11 mouse cellular contexts compared by ENCODE assay signal in genomic region chr13:92427351-92427855, GRCm38 (mm10). TPM values are rescaled to one million over a fixed set of nuclear protein-coding genes. Genes with fewer than 3 reads are reported as not detected.
DNase-seq lines count a peak whose midpoint lies in the region; ATAC-seq lines count a peak whose summit lies in the region.
"Had no signal": no experiment of that assay in that cellular context is flagged by ENCODE, and none has a peak within 500 bp of the region (broad histone marks: within the 10 kb centered on the region; RNA-seq: fewer than 3 reads in every experiment).

No protein-coding gene starts in this region.

- DNase-seq in adrenal gland, postnatal 10 days = peak; percentile 25
- DNase-seq in adrenal gland, adult (ENCODE audit: inconsistent age in 2 of 2, low spot score in 1 of 2) = no peak
- DNase-seq in left cerebral cortex, postnatal 4 days = peak; percentile 48
- DNase-seq in left cerebral cortex, postnatal 36 days (ENCODE audit: low spot score in 2 of 2) = no peak
- no peak for DNase-seq in thymus, postnatal 36 days
- no peak for DNase-seq in gastrocnemius, adult 8-10 months (ENCODE audit: low spot score in 2 of 2)

- ATAC-seq in forebrain, embryonic 15.5 days (replicated peaks) = no peak
- ATAC-seq in midbrain, embryonic 15.5 days (replicated peaks) = no peak
- ATAC-seq: intestine, postnatal 0 days had no signal

- H3K4me1 ChIP-seq in forebrain, embryonic 15.5 days = peaks cover 18% of the 10 kb centered on the region
- H3K4me1 ChIP-seq in midbrain, embryonic 15.5 days = peaks cover 14% of the 10 kb centered on the region

- H3K9me3 ChIP-seq in forebrain, embryonic 15.5 days = no peaks in the 10 kb centered on the region
- no peaks in the 10 kb centered on the region for H3K9me3 ChIP-seq in midbrain, embryonic 15.5 days

- WGBS in forebrain, embryonic 15.5 days = 57% methylated on average over 4 of the region's 4 CpGs
- WGBS in midbrain, embryonic 15.5 days = 47% methylated on average over 4 of the region's 4 CpGs

- H3K4me2 ChIP-seq in forebrain, embryonic 15.5 days (replicated peaks) = peak overlapping the region; percentile 100
- peak overlapping the region; percentile 99 for H3K4me2 ChIP-seq in midbrain, embryonic 15.5 days

- no peak overlapping the region for H3K9ac ChIP-seq in forebrain, embryonic 15.5 days (replicated peaks)
- H3K9ac ChIP-seq in midbrain, embryonic 15.5 days = peak overlapping the region; percentile 50; the same call in 1 of the 2 replicates

- H3K4me3 ChIP-seq in forebrain, embryonic 15.5 days = peak overlapping the region; percentile 73
- peak overlapping the region; percentile 70 for H3K4me3 ChIP-seq in midbrain, embryonic 15.5 days

- peaks cover 31% of the 10 kb centered on the region for H3K27me3 ChIP-seq in forebrain, embryonic 15.5 days
- H3K27me3 ChIP-seq in midbrain, embryonic 15.5 days (replicated peaks) = peaks cover 38% of the 10 kb centered on the region

- intact Hi-C loops in left cerebral cortex, postnatal 4 days (cut with DNase I) = no loop called here
- intact Hi-C loops in left cerebral cortex, postnatal 36 days (cut with DNase I) = loop anchor here (5.0 kb wide), 1 partner anchor 70 kb away; the partner anchor contains the start of gene Msh3

- H3K36me3 ChIP-seq in forebrain, embryonic 15.5 days = no peaks in the 10 kb centered on the region
- H3K36me3 ChIP-seq in midbrain, embryonic 15.5 days (replicated peaks) = no peaks in the 10 kb centered on the region

- H3K27ac ChIP-seq in forebrain, embryonic 15.5 days (replicated peaks) = no peak overlapping the region
- no peak overlapping the region for H3K27ac ChIP-seq in midbrain, embryonic 15.5 days

RNA-seq across cellular contexts. Expression of gene Ankrd34b, which starts 1.7 kb away (rescaled TPM):
- total RNA-seq in adrenal gland, postnatal 10 days (2021) = under 1 TPM; 0.39 to 0.42 TPM
- total RNA-seq in left cerebral cortex, postnatal 4 days (2021) = 1 to 10 TPM; 5.6 to 5.7 TPM
- 10 to 100 TPM; 17.4 to 17.8 TPM for total RNA-seq in left cerebral cortex, postnatal 36 days (2021)
- 0.46 and 0.61 TPM in 2 replicates for polyA plus RNA-seq in forebrain, embryonic 15.5 days (2015; fragmentation: Nextera tagmentation; extraction: Ambion mirVana)
- polyA plus RNA-seq in midbrain, embryonic 15.5 days (2015; fragmentation: Nextera tagmentation; extraction: Ambion mirVana) = 2.2 and 2.6 TPM in 2 replicates
- not detected for total RNA-seq in gastrocnemius, adult 8-10 months (2022)
- polyA plus RNA-seq: embryonic facial prominence, embryonic 11.5 days; spleen, adult 2 months had no signal

RNA-seq across cellular contexts. Expression of gene Fam151b, which starts 56.4 kb away (rescaled TPM):
- 1 to 10 TPM; 4.8 to 6.2 TPM for total RNA-seq in adrenal gland, postnatal 10 days (2021)
- 1 to 10 TPM; 7.5 to 7.6 TPM for total RNA-seq in left cerebral cortex, postnatal 4 days (2021)
- total RNA-seq in left cerebral cortex, postnatal 36 days (2021) = 10 to 100 TPM; 12.0 to 12.2 TPM
- polyA plus RNA-seq in forebrain, embryonic 15.5 days (2015; fragmentation: Nextera tagmentation; extraction: Ambion mirVana) = 0.32 and 0.48 TPM in 2 replicates
- polyA plus RNA-seq in midbrain, embryonic 15.5 days (2015; fragmentation: Nextera tagmentation; extraction: Ambion mirVana) = 0.14 and 0.33 TPM in 2 replicates
- 1 to 10 TPM; 1.7 to 3.2 (median 2.5) TPM for total RNA-seq in gastrocnemius, adult 8-10 months (2022)
- polyA plus RNA-seq: embryonic facial prominence, embryonic 11.5 days had no signal

Comparison
In these comparisons a context has a peak if more than half of its experiments do, and no peak if none do; other contexts are left out.
1. DNase-seq: peak in adrenal gland, postnatal 10 days (single experiment) and left cerebral cortex, postnatal 4 days (single experiment); none in adrenal gland, adult (0 of 2), left cerebral cortex, postnatal 36 days (0 of 2), thymus, postnatal 36 days (0 of 2) and gastrocnemius, adult 8-10 months (0 of 2).
2. RNA of gene Ankrd34b, which starts 1.7 kb away (total RNA-seq): 17.4 to 17.8 TPM in left cerebral cortex, postnatal 36 days and 5.6 to 5.7 TPM in left cerebral cortex, postnatal 4 days; 0.39 to 0.42 TPM in adrenal gland, postnatal 10 days and not detected in gastrocnemius, adult 8-10 months; every median in the first group is over 4 times any median in the second.